Mouse (Mus musculus) stomach, embryonic 15.5 days (tissue): ENCODE measurements around the gene Tnrc18. TPM values are rescaled to one million over a fixed set of nuclear protein-coding genes. Genes with fewer than 3 reads are reported as not detected.

Experiments
- ATAC-seq: fragments of 200-750 bp; cut with Nextera tagmentation; 2 replicates; pipeline ENCODE4 v1.8.0; 2017; ENCODE audit warnings: low read depth, moderate number of reproducible peaks, moderate TSS enrichment; ENCODE audit not compliant: insufficient read depth, low FRiP score
- H3K27ac ChIP-seq: fragments of 300-500 bp; sonication (generic); 2 replicates; pipeline ENCODE4 v1.5.1; 2015; ENCODE audit warnings: mild to moderate bottlenecking, inconsistent platforms
- H3K27me3 ChIP-seq: fragments of 300-500 bp; sonication (generic); replicated peaks from 2 replicates; pipeline ENCODE4 v1.6.1; 2015; ENCODE audit warnings: inconsistent platforms
- H3K36me3 ChIP-seq: fragments of 300-500 bp; sonication (generic); 2 replicates; pipeline ENCODE4 v1.6.1; 2015; ENCODE audit warnings: inconsistent platforms
- H3K4me1 ChIP-seq: fragments of 300-500 bp; sonication (generic); 2 replicates; pipeline ENCODE4 v1.6.1; 2015; ENCODE audit warnings: inconsistent platforms
- H3K4me2 ChIP-seq: fragments of 300-500 bp; sonication (generic); 2 replicates; pipeline ENCODE4 v1.6.1; 2015; ENCODE audit warnings: mild to moderate bottlenecking, inconsistent platforms
- H3K4me3 ChIP-seq: fragments of 300-500 bp; sonication (generic); replicated peaks from 2 replicates; pipeline ENCODE4 v1.5.1; 2015; ENCODE audit warnings: inconsistent platforms
- H3K9ac ChIP-seq: fragments of 300-500 bp; sonication (generic); 2 replicates; pipeline ENCODE4 v1.6.1; 2015; ENCODE audit warnings: inconsistent platforms
- H3K9me3 ChIP-seq: fragments of 300-500 bp; sonication (generic); 2 replicates; pipeline ENCODE4 v1.6.1; 2016; ENCODE audit warnings: inconsistent platforms
- WGBS: fragments of 180-500 bp; shearing (Covaris S2); methylation state at CpG from one replicate; pipeline ENCODE4 v1.1.7; 2015; 5-methylcytosine and 5-hydroxymethylcytosine counted together
- polyA plus RNA-seq: library from polyadenylated mRNA; unstranded; fragments of >200 nt; fragmentation: Nextera tagmentation; extraction: Ambion mirVana; gene quantifications from 2 replicates; pipeline ENCODE4 v1.2.1, GENCODE M21; 2015

The Tnrc18 gene
- polyA plus RNA-seq, 1 experiment from 2014 or later, result 29.5 TPM

DNA sequence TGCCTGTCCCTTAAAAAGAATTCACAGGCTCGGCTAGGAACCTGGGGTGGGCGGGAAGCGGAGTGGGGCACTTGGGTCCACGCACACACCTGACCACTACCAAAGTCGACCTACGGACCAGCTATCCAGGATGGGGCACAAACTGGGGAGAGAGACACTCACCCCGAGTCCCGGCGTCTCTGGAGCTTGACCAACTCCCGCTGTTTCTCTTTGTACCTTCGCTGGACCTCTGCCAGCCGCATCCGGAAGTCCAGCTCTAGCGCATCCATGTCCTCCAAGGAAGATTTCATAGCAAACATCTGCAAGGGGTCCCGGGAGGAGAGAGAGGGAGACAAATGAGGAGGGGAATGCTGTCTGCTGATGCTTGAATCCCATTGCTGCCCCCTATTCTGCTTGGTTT is 52.6 kb downstream of the Tnrc18 start:
- Histone ChIP-seq H3K4me2 (no peak overlapping the region), H3K27me3 (no peaks in the 10 kb centered on the region), H3K36me3 (peaks cover 65% of the 10 kb centered on the region), H3K4me1 (peaks cover 6% of the 10 kb centered on the region; the same call in 1 of the 2 replicates), H3K9ac (no peak overlapping the region), H3K4me3 (no peak overlapping the region), H3K9me3 (no peaks in the 10 kb centered on the region), H3K27ac (no peak overlapping the region)
- 88% methylated on average over 15 of the region's 15 CpGs for WGBS
- ATAC-seq, result no peak

DNA sequence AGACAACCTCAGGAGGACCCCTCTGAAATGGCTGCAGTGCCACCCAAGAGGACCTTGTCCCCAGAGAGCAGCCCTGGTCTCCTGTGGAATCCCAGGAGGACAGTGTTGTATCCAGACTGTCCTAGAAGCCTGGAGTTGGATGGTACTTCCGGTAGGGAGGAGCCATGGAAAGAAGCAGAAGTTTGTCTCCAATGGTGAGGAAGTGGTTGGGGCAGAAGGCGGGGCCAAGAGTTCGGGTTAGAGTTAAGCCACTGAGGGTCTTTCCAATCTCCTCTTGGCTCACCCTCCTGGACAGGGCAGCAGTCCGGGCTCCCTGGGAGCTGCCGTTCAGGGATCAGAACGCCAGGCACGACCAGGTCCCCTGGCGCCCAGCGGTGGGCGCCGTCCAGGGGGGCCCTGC is 53.2 kb downstream of the Tnrc18 start:
- Histone ChIP-seq H3K36me3 (peaks cover 68% of the 10 kb centered on the region), H3K4me1 (peaks cover 6% of the 10 kb centered on the region; the same call in 1 of the 2 replicates), H3K9ac (no peak overlapping the region), H3K9me3 (no peaks in the 10 kb centered on the region), H3K4me2 (no peak overlapping the region), H3K27me3 (no peaks in the 10 kb centered on the region), H3K4me3 (no peak overlapping the region), H3K27ac (no peak overlapping the region)
- 54% methylated on average over 11 of the region's 11 CpGs for WGBS
- no peak; the same call in 1 of the 2 replicates for ATAC-seq

DNA sequence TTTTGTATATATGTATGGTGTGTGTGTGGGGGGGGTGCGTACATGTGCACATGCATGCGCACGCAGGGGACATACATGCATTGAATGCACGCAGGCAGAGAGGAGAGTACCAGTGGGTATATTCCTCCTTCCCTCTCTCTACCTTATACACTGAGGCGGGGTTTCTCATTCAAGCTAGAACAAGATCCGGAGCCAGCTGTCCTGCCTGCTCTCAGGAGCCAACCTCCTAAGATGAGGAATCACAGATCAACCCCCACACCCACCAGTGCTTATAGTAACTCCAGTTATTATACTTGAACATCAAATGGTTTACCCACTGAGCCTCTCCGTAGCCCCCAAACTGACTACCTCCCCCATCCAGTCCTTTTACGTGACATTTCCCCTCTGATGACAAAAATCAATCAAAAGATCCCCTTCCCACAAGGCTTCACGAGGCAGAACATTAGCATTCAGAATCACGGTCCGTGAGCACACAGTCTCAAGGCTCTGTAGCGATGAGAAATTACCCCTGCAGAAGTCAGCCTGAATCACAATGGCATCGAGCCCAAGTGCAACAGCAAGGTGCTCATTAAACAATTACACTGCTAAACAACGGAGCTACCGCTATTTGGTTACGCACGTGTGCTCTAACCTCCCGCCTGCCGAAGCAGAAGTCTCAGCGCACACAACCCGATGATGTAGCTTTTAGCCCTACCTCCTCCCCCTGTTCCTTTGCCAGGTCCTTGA is 55.2 kb downstream of the Tnrc18 start:
- no peaks in the 10 kb centered on the region for H3K9me3 ChIP-seq
- H3K4me1 ChIP-seq, result no peaks in the 10 kb centered on the region
- 87% methylated on average over 21 of the region's 21 CpGs for WGBS
- no peak overlapping the region for H3K9ac ChIP-seq
- H3K27ac ChIP-seq, result no peak overlapping the region
- no peak overlapping the region for H3K4me2 ChIP-seq
- H3K27me3 ChIP-seq, result no peaks in the 10 kb centered on the region
- H3K36me3 ChIP-seq, result peaks cover 77% of the 10 kb centered on the region
- no peak for ATAC-seq
- H3K4me3 ChIP-seq, result no peak overlapping the region

DNA sequence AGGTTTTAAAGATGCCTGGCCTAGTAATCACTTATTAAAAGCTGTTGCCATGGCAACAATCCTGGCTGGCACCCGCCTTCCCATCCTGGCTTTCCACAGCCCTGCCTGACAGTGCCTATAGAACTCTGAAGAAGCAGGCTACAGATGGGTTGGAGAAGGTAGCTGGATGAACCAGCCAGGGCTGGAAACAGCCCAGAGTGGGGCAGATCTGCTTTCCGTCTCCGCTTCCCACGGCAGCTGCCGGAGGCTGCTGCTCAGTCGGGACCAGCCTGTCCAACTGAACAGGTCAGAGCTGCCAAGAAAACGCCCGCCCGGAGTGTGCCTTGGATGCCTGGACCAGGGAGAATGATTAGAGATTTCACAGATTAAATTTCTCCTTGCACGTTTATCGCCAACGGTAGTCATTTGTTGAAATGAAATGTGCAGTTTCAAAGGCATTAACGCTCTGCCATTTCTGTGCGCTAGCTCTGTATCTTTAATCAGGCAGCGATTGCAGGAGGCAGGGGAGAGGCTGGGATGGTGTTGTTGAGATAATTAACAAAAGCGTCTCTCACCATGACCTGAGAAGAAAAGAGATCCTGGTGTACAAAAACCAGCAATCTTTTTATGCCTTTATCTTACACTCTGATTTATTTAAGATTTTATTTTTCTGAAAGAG is 56.0 kb downstream of the Tnrc18 start:
- Histone ChIP-seq H3K4me3 (no peak overlapping the region), H3K9me3 (no peaks in the 10 kb centered on the region), H3K9ac (no peak overlapping the region), H3K4me2 (no peak overlapping the region), H3K27me3 (no peaks in the 10 kb centered on the region), H3K27ac (no peak overlapping the region), H3K4me1 (no peaks in the 10 kb centered on the region), H3K36me3 (peaks cover 69% of the 10 kb centered on the region)
- WGBS, result 83% methylated on average over 16 of the region's 16 CpGs
- no peak for ATAC-seq

DNA sequence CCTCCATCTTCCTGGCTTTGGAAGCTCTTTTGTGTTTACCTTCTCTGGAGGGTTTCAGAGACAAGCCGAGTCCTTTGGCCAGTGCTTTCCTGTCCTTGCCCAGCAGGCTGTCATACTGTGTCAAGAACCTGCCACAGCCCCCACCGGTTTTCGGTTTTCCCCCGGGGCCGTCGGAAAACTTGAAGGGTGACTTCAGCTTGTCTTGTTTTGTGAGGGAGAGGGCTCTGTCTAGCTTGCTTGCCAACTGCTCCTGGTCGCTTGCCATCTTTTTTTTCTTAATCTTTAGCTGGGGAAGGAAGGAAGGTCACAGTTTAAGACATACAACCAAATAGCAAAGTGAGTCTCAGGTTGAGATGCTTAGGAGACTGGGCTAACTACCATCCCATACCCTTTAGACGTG is 57.7 kb downstream of the Tnrc18 start:
- Histone ChIP-seq H3K4me3 (no peak overlapping the region), H3K9ac (no peak overlapping the region), H3K4me2 (no peak overlapping the region), H3K27ac (no peak overlapping the region), H3K36me3 (peaks cover 61% of the 10 kb centered on the region), H3K4me1 (no peaks in the 10 kb centered on the region), H3K9me3 (no peaks in the 10 kb centered on the region), H3K27me3 (no peaks in the 10 kb centered on the region)
- whole genome bisulfite sequencing, result 87% methylated on average over 8 of the region's 8 CpGs
- ATAC-seq, result no peak

DNA sequence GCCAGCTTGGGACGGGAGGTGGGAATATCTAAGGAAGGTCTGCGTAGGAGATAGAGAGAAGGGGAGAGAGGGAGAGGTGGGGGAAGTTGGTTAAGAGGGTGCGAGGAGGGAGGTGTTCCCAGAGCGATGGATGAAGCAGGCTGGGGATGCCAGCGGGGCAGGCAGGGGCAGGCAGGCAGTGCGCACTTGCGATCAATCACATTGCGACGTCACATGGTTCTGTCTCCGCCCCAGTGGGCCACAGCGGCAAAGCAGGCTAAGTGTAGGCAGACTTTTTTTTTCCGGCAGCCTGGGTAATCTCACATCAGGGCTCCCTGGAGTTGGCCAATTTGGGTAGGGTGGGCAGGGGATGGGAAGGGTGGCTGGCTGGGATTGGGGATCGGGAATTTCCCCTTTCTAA is 65.2 kb downstream of the Tnrc18 start:
- H3K27me3 ChIP-seq, result no peaks in the 10 kb centered on the region
- no peak overlapping the region for H3K4me3 ChIP-seq
- peaks cover 26% of the 10 kb centered on the region for H3K36me3 ChIP-seq
- H3K9me3 ChIP-seq, result no peaks in the 10 kb centered on the region
- no peak for ATAC-seq
- H3K4me1 ChIP-seq, result no peaks in the 10 kb centered on the region
- no peak overlapping the region for H3K9ac ChIP-seq
- 53% methylated on average over 13 of the region's 13 CpGs for WGBS
- H3K27ac ChIP-seq, result no peak overlapping the region
- H3K4me2 ChIP-seq, result no peak overlapping the region

DNA sequence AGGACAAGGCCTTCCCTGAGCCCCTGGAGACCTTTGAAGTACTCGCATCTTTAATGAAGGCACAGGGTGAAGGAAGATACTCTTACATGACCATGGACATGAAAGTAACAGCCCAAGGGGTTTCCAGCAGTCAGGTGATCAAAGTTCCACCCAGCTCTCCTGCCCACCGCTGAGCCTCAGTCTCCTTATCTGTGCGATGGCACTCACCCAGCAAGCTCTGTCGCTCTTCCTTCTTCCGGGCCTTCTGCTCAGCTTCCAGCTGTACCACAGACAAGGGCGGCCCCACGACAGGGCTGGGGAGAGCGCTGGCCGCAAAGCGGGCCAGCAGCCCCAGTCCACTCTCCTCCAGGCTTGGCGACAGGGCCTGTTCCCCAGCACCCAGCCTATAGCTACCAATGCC is 67.3 kb downstream of the Tnrc18 start:
- no peak for ATAC-seq
- Histone ChIP-seq H3K27me3 (no peaks in the 10 kb centered on the region), H3K4me1 (no peaks in the 10 kb centered on the region), H3K27ac (no peak overlapping the region), H3K9me3 (no peaks in the 10 kb centered on the region), H3K9ac (no peak overlapping the region), H3K4me3 (no peak overlapping the region), H3K4me2 (no peak overlapping the region), H3K36me3 (peaks cover 37% of the 10 kb centered on the region)
- 90% methylated on average over 11 of the region's 11 CpGs for WGBS

DNA sequence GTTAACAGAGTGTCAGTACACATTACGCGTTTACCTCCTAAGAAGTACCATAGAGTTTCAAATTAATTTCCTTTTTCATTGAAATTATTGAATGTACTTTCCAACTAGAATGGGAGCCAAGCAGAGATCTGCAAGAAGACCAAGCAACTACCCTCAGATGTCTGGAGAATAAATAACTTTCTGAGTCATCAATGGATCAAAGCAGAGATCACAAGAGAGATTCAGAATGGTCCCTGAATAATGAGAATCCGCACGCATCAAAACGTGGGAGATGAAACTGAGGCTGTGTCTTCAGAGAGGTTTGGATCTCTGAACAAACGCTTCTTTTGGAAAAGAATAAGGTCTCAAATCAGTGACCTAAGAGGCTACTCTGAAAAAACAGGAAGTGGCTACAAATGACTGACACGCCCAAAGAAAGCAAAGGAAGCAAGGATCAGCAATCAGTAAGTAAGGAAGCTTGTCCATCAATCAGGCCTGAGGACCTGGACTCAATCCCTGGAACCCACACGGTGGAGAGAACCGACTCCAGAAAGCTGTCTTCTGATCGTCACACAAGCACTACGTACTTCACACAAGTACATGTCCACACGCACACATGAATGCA is 70.3 kb downstream of the Tnrc18 start:
- H3K4me2 ChIP-seq, result no peak overlapping the region
- H3K27ac ChIP-seq, result no peak overlapping the region
- no peak overlapping the region for H3K4me3 ChIP-seq
- 76% methylated on average over 12 of the region's 12 CpGs for WGBS
- no peaks in the 10 kb centered on the region for H3K9me3 ChIP-seq
- no peak for ATAC-seq
- H3K27me3 ChIP-seq, result no peaks in the 10 kb centered on the region
- H3K4me1 ChIP-seq, result no peaks in the 10 kb centered on the region
- peaks cover 63% of the 10 kb centered on the region for H3K36me3 ChIP-seq
- H3K9ac ChIP-seq, result no peak overlapping the region

DNA sequence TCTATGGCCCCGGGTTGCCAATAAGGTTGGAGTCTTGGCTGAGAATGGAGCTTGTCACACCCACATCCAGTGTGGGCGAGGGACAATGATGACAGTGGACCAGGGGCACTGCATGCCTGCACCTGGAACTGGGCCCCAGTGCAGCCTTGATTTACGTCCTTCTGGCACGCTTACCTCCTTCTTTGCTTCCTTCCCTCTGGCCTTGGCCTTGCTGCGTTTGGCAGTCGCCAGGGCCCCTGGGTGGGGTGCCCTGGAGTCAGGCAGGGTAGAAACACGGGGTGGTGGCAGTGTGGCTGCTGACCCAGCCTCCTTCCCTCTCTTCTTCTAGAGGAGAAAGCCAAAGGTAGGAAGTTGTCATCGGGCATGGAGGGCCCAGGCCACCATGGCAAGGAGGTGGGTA is 77.5 kb downstream of the Tnrc18 start:
- no peaks in the 10 kb centered on the region for H3K4me1 ChIP-seq
- no peak overlapping the region for H3K4me2 ChIP-seq
- H3K27me3 ChIP-seq, result no peaks in the 10 kb centered on the region
- H3K27ac ChIP-seq, result no peak overlapping the region
- H3K4me3 ChIP-seq, result no peak overlapping the region
- H3K9ac ChIP-seq, result no peak overlapping the region
- 81% methylated on average over 8 of the region's 8 CpGs for WGBS
- ATAC-seq, result no peak
- no peaks in the 10 kb centered on the region for H3K9me3 ChIP-seq
- peaks cover 69% of the 10 kb centered on the region for H3K36me3 ChIP-seq

DNA sequence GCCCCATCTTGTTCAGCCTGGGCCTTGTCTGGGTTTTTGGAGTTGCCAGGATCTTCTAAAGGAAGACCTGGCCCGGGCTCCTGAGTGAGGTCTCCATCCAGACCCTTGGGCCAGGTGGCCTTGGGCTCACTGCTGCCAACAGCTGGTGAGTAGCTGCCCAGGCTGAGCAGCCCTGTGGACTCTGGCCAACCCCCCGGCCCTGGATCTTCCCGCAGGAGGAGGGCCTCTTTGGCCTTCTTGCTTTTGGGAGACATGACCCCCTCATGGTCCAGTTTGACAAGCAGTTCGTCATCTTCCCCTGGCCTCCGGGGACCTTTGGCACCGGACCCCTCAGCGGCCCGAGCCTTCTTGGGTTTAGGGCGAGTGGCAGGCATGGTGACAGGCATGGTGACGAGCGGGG is 85.5 kb downstream of the Tnrc18 start:
- H3K9me3 ChIP-seq, result no peaks in the 10 kb centered on the region
- peaks cover 80% of the 10 kb centered on the region for H3K36me3 ChIP-seq
- no peak overlapping the region for H3K9ac ChIP-seq
- no peak overlapping the region for H3K4me2 ChIP-seq
- no peaks in the 10 kb centered on the region for H3K27me3 ChIP-seq
- 83% methylated on average over 11 of the region's 11 CpGs for WGBS
- H3K4me1 ChIP-seq, result no peaks in the 10 kb centered on the region
- no peak overlapping the region for H3K4me3 ChIP-seq
- ATAC-seq, result no peak
- no peak overlapping the region for H3K27ac ChIP-seq

DNA sequence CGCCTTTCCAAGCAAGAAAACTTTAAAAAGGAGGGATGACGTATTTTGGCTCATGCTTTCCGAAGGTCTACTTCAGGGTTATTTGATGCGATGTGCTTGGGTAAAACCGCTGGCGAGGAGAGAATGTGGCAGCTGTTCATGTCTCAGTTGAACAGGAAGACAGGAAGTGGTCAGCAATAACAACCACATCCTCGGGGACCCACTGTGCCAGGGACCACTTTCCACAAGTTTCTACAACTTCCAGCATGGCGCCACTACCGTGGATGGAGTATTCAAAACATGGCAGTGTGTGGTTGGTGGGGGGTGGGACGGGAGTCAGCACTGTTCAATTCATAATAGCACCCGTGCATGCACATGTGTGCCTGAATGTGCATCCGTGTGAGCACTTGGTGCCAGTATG is 87.2 kb downstream of the Tnrc18 start:
- ATAC-seq, result no peak
- H3K36me3 ChIP-seq, result peaks cover 82% of the 10 kb centered on the region

DNA sequence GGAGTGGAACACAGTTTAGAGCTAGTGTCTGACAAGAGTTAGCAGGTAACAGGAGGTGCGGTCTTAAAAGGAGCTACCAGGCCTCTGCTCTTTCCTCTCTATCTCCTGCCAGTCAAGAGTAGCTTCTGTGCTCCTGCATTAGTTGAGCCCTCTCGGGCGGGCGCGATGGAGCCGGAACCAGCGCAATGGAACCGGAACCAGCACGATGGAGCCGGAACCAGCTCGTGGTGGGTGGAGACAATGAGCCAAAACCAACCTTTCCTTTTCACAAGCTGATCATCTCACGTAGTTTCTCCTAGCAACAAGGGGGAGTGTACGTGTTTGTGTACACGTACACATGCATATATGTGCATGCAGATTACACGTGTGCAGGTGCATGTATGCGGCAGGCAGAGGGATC is 89.2 kb downstream of the Tnrc18 start:
- Histone ChIP-seq H3K9ac (no peak overlapping the region), H3K9me3 (no peaks in the 10 kb centered on the region), H3K4me2 (no peak overlapping the region), H3K27me3 (no peaks in the 10 kb centered on the region), H3K36me3 (peaks cover 77% of the 10 kb centered on the region), H3K4me1 (peaks cover 6% of the 10 kb centered on the region; the same call in 1 of the 2 replicates), H3K4me3 (no peak overlapping the region), H3K27ac (no peak overlapping the region)
- ATAC-seq, result no peak
- WGBS, result 96% methylated on average over 16 of the region's 16 CpGs

More for the DNA sequence above, 87.2 kb downstream of the Tnrc18 start:
- WGBS, result 88% methylated on average over 12 of the region's 12 CpGs
- Histone ChIP-seq H3K4me3 (no peak overlapping the region), H3K9me3 (no peaks in the 10 kb centered on the region), H3K4me1 (no peaks in the 10 kb centered on the region), H3K27ac (no peak overlapping the region), H3K27me3 (no peaks in the 10 kb centered on the region), H3K9ac (no peak overlapping the region), H3K4me2 (no peak overlapping the region)
